Mouse (Mus musculus): ENCODE results near the gene Crb1. TPM values are rescaled to one million over a fixed set of nuclear protein-coding genes. Genes with fewer than 3 reads are reported as not detected.
"Not testable (repeated sequence)": the region's sequence is repeated elsewhere in the genome, so short reads cannot be mapped to it uniquely, and the experiment has no call there.

The Crb1 gene
- 1 to 10 TPM in 1 of 2 experiments, under 1 TPM in 1; 0.87 to 1.2 TPM for total RNA-seq (2021)

DNA sequence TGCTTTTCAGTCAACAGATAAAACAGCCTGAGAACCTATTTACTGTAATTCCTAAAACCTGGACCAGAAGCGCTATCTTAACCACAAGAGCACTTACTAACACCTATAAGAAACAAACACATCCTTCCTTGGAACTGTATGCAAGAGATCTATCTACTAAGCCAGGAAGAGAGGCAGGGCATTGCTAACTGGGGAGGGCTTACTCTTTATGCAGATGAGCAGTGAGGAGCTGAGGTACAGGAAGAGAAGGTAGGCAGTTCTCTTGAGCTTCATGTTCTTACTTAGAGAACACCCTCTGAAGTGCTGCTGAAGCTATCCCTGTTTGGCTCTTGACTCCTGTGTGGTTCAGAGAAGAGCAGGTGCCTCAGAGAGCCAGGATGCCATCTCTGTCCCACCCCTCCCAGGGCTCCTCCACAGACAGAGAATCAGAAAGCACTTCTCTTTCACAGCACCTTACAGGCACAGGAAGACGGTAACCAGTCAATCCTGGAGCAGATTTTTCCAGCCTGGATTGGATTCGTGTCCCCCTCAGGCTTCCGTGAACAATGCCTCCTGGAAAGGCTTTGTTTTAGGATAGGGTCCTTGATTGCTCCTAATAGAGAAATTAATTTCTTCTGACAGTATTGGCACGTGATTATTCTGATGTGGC is at the start of gene Crb1:
TSS of gene Crb1 (minus strand) at position 463 of the 649 bp plus-strand sequence.
- DNase-seq (ENCODE audit: low spot score in 2 of 2), result no peak
- intact Hi-C loops (cut with DNase I), result no loop called here

DNA sequence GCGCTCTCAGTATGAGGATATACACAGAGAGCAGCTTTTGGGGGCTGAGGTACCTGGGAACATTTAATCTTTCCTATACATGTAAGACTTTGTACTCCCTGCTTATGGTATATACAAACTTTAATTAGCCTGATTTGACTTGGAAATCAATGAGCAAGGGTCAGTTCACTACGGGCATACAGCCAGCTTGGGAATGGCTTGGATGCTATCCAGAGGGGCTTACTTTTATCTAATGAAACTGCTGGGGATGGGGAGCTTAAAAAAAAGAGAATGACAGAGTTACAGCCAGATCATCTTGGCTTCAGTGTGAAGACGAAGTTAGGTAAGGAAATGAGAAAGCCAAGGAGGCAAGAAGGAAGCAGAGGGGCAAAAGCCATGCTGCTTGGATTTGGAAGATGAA is 48.1 kb upstream of the Crb1 start:
- no peak for DNase-seq (ENCODE audit: low spot score in 2 of 2)
- intact Hi-C loops (cut with DNase I), result no loop called here

DNA sequence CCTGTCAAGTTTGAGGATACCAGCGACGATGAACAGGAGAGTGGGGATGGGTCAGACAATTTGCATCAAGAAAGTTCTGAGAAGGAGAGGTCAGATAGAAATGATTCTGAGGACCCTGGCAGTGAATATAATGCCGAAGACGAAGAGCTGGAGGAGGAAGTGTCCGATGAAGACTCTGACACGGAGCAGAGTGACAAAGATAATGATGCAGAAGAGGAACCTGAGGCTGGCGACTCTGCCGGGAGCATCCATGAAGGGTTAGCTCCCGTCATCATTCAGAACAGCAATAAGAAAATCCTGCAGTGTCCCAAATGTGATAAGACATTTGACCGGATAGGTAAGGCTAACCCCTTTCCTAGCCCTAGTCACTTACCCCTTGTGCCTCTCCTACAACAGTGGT is 47.0 kb upstream of the Crb1 start:
- DNase-seq (ENCODE audit: low spot score in 2 of 2), result no peak
- intact Hi-C loops (cut with DNase I), result loop anchor here (5.0 kb wide), 1 partner anchor 77 kb away; no protein-coding TSS in a partner anchor

DNA sequence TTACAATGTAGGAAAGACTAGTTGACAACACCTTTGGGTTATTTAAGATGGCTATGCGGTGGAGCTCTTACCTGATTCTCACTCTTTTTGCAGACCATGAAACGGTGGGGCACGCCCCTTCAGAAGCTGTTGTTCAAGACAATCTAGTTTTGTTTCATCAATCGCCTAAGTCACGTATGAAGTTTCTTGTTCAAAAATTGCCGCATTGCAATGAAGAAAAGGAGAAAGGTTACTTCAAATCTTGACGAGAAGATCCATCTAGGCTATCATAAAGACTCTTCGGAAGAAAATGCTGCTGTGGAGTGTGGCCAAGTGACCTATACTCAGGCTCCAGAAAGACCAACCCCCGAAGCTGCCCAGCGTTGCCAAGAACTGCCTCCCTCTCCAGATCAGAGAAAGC is 46.0 kb upstream of the Crb1 start:
- intact Hi-C loops (cut with DNase I), result loop anchor here (5.0 kb wide), 1 partner anchor 76 kb away; no protein-coding TSS in a partner anchor

DNA sequence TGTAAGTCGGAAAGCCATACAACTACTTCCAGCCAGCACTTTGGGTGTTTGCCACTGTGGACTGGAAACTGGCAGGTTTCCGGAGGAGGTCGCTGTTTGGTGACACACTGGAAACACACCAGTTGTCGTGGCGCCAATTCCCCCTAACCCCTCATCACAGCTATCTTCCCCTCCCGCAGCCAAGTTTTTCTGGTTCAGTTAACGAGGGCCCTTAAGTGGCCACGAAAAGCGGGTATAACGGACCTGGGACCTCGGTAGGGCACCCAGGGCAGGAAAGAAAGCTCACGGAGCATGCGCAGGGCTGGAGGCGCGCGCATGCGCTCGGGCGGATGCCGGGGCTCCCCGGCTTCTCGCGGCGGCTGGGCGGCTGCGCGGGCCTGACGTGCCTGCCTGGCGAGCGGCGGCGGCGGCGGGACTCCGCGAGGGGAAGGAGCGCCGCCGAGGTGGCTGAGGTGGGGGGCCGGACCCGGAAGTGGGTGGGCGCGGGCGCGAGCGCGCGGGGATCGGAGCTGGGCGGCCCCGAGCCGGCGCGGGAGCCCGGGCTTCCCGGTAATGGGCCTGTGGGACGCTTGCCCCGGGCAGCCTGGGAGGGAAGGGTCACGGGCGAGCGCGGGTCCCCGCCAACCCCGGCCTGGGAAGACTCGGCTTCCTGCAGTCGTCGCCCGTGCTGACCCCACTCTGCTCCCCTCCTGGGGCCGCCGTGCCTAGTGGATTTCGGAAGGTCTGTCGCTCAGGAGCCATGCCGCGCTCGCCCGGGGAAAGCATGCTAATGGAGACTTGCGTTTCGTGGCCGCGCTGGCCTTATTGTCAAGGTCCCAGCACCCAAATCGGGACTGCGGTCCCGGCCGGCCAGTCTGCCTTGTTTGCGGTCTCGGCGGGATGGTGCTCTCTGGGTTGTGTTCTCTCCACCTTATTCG is 45.2 kb upstream of the Crb1 start, which contains the start of gene Zbtb41:
TSS of gene Zbtb41 (plus strand) at position 414 of the 917 bp plus-strand sequence.
- DNase-seq (ENCODE audit: low spot score in 2 of 2), result peak; percentile 88 to 92
- intact Hi-C loops (cut with DNase I), result loop anchor here (5.0 kb wide), 1 partner anchor 75 kb away; no protein-coding TSS in a partner anchor

More for the DNA sequence above, 46.0 kb upstream of the Crb1 start:
- peak in 1 of 2 experiments; percentile 10 for DNase-seq (ENCODE audit: low spot score in 2 of 2)

DNA sequence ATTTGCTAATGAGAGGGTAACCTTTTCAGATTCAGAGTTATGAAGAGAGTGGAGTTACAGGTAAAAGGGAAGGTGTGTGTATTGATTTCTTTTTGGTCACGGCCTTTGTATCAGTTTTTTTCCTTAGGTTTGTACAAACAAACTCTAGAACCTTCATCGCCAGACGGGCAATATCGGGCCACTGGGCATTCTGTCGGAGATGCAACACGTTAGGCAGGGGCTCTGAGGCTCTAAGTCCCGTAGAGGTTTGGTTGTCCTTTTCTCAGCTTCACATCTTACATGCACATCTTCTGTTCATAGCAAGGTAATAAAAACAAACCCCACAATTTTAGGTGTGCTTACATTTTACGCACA is 44.6 kb upstream of the Crb1 start:
- intact Hi-C loops (cut with DNase I), result loop anchor here (5.0 kb wide), 1 partner anchor 74 kb away; no protein-coding TSS in a partner anchor
- no peak for DNase-seq (ENCODE audit: low spot score in 2 of 2)

DNA sequence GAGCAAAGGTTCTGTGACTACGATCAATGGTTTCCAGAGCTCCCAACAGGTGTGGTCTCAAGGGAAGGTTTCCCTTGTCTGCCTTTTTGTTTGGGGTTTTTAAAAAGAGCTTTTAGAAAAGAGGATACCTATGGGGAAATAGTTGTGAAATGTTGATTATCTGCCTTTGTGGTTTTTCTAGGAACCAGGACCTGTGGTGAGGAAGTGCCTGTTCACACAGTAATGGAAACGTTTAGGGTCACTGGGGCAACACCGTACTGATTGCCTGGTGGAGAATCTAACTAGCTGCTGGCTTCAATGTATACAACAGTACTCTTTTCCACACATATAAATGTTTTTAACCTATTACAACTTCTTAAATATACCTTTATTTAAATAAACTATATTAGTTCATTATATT is 36.6 kb upstream of the Crb1 start:
- DNase-seq (ENCODE audit: low spot score in 2 of 2), result no peak

DNA sequence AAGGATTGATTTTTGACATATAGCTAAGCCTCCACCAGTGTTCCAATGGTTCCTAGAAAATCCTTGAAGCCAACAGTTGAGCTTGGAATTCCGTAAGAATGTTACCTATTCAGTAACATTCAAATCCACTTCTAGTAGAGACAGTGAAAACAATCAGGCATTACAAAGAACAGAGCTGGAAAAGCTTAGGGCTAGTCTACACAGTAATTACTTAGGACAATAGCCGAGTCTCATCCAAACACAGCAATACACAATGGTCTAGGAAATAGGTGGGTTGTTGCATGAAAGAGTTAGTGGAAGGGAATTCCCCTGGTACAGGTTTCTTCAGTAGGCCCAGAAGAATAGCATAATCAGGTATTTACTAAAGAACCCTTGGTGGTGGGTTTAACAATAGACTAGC is 35.5 kb upstream of the Crb1 start:
- intact Hi-C loops (cut with DNase I), result not testable (repeated sequence)

More for the DNA sequence above, 36.6 kb upstream of the Crb1 start:
- intact Hi-C loops (cut with DNase I), result no loop called here

DNA sequence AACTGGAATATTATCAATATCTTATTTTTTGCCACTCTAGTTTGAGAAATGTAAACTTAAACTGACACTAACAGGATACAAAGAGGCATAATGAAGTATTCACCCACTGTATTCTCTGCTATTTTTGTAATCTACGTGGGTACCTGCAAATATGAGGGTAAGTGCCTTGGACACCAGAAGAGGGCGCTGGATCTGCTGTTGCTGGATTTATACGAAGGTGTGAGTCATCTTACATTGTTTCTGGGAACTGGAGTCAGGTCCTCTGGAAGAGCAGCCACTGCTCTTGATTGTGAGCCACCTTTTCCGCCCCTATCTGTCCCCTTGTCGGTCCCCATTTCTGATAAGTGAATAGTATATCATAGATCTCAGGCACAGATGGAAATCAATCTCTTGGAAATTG is 30.8 kb upstream of the Crb1 start:
- intact Hi-C loops (cut with DNase I), result no loop called here
- no peak for DNase-seq (ENCODE audit: low spot score in 2 of 2)

More for the DNA sequence above, 35.5 kb upstream of the Crb1 start:
- not testable (repeated sequence) for DNase-seq (ENCODE audit: low spot score in 2 of 2)

DNA sequence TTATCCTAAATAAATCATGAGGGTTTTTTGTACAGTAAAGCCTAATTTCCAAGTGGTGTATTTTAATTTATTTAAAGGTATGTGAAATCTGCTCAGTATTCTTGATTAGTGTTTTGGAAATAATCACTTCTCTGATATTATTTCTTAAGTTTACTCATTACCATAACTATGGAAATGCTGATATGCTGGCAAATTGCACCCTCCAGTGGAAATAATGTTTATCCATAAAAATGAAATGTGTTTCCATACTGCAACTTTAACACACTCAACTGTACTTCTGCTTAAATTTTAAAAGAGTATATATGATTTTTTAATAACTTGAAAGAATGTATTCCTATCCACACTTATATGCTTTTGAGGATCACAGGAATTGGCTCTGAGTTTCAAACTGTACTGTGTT is 28.9 kb upstream of the Crb1 start:
- intact Hi-C loops (cut with DNase I), result no loop called here
- DNase-seq (ENCODE audit: low spot score in 2 of 2), result no peak

DNA sequence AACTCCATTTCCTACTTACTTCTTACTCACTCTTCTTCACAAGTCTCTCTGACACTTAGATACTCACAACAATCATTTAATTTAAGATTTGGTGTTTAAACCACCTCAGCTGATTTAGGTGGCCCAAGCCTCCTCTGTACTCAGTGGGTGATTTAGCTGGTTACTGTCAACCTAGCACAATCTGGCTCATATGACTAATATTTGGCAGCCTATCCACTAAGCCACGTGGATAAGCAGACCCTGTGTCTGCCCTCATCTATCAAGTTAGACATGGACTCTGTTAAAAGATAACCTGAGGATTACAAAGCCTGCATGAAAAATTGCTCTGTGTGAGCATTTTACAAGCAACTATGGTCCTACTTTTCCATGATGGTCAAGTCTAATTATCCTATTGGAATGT is 19.7 kb upstream of the Crb1 start:
- DNase-seq (ENCODE audit: low spot score in 2 of 2), result no peak
- intact Hi-C loops (cut with DNase I), result no loop called here

DNA sequence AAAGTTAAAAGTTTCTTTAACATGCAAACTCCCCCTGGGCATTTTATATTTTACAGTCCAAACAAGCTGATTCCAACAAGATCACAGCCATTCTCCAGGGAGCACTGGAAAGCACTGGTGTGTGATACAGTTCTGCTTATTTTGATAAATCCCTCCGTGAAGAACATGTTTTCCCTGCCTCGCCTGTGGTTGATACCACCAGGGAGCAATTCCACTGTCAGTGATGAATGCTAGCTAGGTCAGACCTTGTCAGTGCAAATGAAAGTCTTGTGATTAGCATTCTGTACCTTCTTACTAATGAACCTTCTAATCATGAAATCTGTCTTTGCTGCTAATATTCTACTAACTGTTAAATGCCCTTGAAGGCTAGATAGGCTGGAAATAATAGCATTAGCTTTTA is 14.8 kb upstream of the Crb1 start:
- intact Hi-C loops (cut with DNase I), result no loop called here

DNA sequence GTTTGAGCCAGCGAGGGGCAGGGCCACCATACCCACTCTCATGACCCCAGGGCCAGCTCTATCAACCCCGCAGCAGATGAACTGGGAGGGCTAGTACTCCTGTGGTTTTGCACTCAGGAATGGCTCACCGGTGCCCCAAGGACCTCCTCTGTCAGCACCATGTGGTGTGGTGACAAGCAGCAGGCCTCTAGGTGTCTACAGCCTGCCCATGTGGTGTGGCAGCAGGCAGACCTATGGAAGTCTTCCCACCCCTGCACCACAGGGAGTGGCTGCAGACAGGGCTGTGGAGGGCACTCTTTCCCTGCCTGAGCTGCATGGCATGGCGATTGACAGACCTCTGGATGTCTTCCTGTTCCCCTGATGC is 2.7 kb upstream of the Crb1 start:
- intact Hi-C loops (cut with DNase I), result no loop called here
- no peak for DNase-seq (ENCODE audit: low spot score in 2 of 2)

More for the DNA sequence above, 14.8 kb upstream of the Crb1 start:
- DNase-seq (ENCODE audit: low spot score in 2 of 2), result no peak

DNA sequence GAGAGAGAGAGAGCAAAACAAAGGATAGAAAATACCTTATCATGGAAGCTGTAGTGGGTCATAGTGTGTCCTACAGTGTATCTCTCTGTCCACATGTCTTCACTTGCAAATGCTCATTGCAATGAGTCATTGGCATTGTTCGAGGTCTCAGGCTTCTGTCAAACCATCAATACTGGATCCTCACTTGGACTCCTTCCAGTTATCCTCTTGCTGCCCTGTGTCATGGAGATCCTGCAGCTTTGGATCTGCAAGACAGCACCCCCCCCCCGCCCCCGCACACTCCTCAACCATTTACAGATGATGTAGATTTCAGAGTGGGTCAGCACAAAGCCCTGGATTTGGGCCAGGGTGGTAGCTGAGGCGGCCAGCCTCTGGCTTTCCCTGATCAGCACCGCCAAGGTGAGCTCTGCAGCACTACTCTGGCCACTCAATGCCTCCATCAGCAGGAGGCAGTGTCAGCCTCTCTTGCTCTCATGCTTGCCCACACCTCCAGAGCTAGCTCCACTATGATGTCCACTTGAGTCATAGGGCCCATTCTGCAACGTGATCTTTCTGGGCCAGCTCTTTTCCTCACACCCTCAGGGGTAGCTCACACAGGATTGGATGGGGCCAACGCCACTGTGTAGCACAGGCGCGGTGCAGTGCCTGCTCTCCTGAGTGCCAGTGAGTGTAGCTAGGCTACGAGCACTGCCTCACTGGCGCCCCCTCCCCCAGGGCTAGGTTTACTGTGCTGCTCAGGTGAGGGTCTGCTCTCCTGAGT is 2.1 kb upstream of the Crb1 start:
- intact Hi-C loops (cut with DNase I), result no loop called here
- DNase-seq (ENCODE audit: low spot score in 2 of 2), result no peak

DNA sequence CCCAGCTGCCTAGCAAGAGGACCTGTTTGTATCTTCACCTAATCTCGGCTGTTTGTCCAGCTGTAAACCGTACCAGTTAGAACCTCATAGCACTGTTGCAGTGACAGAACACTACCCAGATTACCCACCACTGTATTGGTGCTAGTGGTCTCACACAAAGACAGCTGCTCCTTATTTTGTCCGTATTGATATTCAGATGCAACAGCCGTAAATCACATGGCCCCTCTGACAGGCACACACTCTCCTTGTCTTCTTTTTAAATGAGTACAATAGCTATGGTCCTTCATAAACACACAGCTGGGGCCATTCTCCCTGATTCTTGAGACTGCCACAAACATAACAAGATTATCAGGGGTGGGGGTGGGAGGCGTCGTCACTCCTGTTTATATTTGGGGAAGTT is 1.0 kb downstream of the Crb1 start:
- intact Hi-C loops (cut with DNase I), result no loop called here
- DNase-seq (ENCODE audit: low spot score in 2 of 2), result no peak

DNA sequence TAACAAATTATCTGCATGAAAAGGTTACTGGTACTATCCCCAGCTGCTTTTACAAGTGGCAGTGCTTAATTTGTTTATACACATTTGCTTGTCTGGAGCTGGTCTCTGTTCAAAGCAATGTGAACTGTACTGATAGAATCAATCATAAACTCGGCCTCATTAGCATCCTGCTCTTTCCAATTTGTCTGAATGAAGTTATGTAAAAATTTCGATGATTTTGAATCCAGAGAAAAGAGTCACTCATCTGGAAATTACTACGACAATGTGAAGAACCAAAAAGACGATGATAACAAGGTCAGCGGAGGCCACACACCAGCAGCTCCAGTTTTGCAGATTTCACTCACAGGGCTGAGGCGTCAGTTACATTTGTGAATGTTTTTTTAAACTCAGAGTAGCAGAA is 5.6 kb downstream of the Crb1 start:
- intact Hi-C loops (cut with DNase I), result no loop called here
- no peak for DNase-seq (ENCODE audit: low spot score in 2 of 2)

DNA sequence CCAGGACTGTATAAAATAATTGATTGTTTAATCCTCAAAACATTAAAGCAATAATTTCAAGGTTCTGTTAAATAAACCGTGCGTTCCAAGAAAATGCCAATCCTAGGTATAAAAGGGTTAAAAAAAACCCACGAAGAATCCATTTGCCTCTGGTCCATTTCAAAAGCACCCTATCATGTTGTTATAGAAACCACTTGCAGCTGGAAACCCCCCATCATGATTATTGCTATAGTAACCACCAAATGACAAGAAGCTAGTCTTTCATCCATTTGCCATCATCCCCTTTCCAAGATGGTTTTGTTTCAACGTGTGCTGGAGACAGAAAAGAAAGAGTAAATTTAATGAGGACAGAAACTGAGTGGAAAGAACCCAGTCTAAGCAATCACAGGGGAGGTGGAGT is 28.3 kb downstream of the Crb1 start:
- no peak for DNase-seq (ENCODE audit: low spot score in 2 of 2)
- intact Hi-C loops (cut with DNase I), result loop anchor here (5.0 to 10.0 kb wide), 3 partner anchors 74 to 1214 kb away; partner anchors contain the start of gene Zbtb41

DNA sequence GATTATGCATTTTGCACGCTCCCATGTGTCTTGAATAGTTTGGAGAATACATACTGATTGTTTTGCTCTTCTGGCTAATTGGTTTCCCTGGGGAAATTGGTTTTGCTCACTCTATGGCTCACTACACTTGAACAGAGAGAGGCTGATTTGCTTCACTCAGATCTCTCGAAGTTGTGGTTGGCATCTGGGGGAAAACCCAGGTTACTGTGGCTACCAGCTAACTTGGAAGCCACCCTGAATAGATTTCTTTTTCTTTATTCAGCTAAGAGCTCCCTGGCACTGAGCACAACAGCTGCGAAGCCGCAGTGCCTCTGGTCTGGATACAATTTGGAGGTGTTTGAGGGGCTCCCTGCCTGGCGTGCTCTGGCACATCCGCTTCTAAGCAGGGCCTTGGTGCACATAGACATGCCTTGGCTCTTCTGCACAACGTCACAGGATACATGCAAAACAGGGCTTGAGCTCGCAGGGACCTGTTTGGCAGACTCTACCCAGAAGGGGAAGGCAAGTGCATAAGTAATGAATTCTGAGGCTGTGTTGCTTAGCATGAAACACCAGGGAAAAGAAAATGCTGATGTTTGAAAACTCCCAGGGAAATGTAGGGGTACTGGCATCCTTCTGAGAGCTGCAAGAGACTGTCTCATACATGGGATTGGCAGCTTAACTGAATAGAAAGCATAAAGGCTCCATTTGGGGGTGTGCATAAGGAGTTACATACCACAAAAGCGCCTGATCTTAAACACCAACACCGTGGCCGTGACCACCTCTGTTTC is 30.1 kb downstream of the Crb1 start:
- intact Hi-C loops (cut with DNase I), result loop anchor here (5.0 to 10.0 kb wide), 3 partner anchors 76 to 1212 kb away; partner anchors contain the start of gene Zbtb41
- peak; percentile 27 to 47 for DNase-seq (ENCODE audit: low spot score in 2 of 2)

DNA sequence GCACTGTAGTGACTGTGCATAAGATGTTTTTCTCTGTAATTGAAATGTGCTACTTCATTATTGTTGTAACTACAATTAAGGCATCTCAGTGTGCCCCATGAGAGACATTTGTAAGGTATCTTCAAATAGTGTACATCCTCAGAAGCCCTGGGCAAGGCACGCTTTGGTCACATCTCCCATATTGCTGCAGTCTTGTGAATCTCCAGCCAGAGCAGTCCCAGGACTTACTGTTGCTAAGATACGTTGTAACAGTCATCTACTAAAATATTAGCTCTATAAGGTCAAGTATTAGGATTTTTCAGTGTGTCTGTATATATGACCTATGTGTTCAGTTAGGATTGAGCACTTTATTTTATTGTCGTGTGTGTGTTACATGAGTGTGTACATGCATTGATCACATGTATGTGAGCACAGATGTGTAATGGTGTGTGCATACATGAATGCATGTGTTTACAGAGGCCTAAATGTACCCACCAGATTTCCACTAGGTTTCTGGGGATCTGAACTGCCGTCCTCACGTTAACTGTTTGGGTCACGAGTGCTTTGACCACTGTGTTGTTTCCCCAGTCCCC is 30.8 kb downstream of the Crb1 start:
- intact Hi-C loops (cut with DNase I), result loop anchor here (5.0 to 10.0 kb wide), 3 partner anchors 76 to 1211 kb away; partner anchors contain the start of gene Zbtb41
- DNase-seq (ENCODE audit: low spot score in 2 of 2), result no peak
